Mouse (Mus musculus) megakaryocyte, adult 5-6 weeks (primary cell): ENCODE measurements around the gene Slc35g1. TPM values are rescaled to one million over a fixed set of nuclear protein-coding genes. Genes with fewer than 3 reads are reported as not detected.
"Not testable (repeated sequence)": the region's sequence is repeated elsewhere in the genome, so short reads cannot be mapped to it uniquely, and the experiment has no call there.

ENCODE experiments used
- ATAC-seq: 2 replicates; pipeline ENCODE4 v1.8.0; 2016; ENCODE audit warnings: mild to moderate bottlenecking, inconsistent platforms; ENCODE audit not compliant: poor library complexity, severe bottlenecking
- total RNA-seq, 2 experiments: library from RNA; stranded (forward) in 1 of 2; stranded (reverse) in 1 of 2; fragments of 153-499, 151-499 nt in 1 of 2; fragments of 221-1000, 200-1000 nt in 1 of 2; gene quantifications; 2 replicates each; pipeline versions ENCODE4 v1.2.3 to v1.2.4; 2015 to 2017

The Slc35g1 gene
- total RNA-seq, 2 experiments from 2014 or later: 5.1 to 5.6 TPM

DNA sequence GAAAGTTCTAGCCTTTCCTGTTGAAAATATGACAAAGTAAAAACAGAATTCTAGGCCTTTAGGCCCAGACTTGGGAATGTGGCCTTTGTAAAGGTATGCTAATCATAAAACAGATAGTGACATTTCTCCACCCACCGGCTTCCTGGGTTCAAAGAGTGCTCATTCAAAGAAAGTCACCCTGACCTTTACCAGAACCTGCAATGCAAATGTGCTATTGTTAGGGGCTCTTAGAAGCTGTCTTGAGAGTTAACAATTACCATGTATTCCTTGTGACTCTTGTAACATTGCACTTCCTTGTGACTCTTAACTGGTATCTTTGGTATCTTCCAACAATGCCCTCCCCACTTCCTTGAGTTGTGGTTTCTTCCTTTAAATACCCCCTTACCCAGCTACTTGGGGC is 8.8 kb upstream of the Slc35g1 start:
- ATAC-seq: not testable (repeated sequence)

DNA sequence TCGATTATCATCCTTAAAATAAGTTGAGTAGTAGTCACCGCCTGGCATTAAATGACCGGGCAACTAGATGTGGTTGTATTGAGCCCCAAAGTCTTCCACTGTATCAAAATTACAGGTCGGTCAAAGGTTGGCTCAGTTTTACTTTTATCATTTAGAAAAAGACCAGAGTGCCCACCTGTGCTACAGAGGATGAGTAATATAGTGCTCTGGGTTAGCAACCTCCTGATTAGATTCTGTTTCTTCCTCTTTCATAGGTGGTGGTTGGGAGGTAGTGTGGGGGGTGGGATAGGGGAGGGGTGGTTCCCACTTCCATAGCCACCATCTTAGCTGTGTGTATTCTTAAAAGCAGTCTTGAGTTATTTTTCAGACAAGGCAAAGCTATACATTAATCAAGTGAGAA is 7.9 kb upstream of the Slc35g1 start:
- no peak for ATAC-seq

DNA sequence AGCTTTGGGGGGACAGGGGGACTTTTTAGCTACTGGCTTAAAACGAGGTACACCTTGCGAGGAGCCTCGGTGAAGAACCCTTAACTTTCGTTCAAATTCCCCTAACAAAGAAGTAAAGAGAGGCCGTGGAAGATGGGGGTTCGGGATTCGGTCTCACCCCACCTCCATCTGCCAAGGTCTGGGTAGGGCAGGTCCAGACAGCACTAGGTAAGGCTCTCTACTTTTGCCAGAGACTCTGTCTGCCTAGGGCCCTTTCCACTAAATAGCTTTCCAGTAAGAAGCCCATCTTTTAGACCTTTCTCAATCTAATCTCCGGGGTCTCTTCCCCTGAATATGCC is 822 bp downstream of the Slc35g1 start:
- no peak for ATAC-seq

DNA sequence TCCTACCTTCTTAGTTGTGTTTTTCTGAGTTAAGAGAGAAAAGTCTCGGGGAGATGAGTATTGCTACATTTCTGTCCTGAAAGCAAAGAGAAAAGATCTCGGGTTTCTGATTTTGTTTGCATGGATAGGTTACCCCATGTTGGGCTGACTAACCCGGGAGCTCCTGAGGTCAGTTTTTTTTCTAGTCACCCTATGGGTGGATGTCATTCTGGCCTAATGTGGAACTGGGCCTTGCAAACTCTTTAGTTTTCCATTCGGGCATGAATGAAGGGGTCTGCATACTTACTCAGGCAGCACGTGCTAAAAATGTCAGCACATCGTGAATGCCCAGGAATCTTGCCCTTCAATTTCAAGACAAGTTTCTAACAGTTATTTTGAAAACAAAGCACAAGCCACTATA is 1.2 kb downstream of the Slc35g1 start:
- no peak for ATAC-seq

DNA sequence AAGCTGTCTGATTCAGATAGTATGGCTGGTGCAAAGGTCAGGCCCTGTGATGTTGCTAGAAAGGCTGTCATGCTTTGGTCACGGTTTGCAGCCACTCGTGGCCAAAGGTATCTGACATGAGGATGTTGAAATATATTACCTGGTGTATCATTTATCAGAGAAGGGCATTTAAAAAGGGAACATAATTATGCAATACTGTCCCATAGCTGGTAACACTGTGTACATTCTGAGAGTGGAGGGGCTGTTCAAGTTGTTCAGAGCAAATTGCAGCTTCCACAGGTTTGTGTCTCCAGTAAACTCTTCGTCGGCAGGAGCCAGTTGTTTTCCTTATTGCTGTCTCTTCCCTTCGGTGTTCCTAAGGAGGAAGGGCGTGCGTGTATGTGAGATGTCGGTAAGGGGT is 3.2 kb downstream of the Slc35g1 start:
- ATAC-seq: no peak

DNA sequence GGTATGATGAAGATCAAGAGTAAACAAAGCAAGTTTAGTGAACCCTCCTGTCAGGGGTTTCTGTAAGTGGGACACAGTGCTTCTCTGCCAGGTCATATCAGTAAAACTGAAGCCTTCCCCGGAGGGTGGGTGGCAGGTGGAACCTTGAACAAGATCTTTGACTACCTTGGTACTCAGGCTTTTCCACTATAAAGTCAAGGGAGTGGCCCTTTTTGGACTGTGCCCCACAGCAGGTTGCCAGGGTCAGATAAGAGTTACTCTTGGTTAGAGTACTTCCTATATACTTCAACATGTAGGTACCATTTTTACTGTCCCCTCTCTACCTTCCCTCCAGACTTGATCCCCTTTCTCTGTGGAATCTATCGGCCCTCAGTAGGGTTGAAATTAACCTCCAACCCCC is 5.1 kb downstream of the Slc35g1 start:
- no peak for ATAC-seq

DNA sequence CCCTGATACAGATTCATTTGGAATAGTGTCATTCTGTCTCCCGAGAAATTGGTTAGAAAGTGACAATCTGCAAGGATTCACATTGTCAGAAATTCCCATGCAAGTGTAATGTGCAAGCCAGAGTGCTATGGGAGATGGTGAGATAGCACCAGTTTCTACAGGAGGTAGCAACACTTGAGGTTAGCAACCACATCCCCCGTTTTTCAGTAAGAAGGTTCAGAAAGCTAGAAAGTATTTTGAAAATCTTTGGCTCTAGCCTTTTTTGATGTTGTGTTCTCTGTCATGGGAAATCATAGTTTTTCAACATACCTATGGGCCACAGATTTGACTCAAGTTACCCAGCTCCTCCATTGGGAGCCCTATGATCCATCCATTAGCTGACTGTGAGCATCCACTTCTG is 5.6 kb downstream of the Slc35g1 start:
- no peak for ATAC-seq

DNA sequence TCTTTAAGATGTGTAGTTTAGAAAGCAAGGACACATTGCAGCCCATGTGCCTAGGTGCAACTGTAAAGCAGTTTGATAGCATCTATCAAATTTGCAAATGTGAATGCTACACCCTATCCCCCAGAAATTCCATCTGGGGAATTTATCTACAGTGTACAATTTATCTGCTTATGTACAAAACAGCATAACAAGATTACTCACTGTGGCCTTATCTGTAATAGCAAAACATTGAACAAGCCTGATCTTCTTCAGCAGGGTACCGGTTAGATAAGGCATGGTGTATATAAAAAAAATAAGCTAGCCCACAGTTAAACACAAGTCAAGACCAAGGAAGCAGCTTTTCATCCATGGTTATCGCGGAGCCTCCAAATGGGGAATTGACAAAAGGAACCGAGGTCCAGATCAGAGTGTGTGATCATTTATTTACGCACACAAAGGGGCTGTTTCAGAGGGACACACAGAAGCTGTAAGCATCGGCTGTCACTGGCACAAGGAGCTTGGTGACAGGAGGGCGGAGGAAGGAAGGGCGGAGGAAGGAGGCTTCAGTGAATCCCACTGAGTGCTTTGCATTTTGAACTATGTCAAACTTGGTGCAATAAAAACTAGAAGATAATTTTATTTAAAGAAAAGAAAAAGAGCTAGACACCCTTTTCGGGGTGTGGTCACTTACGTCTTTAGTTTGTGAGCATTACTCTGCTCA is 14.7 kb downstream of the Slc35g1 start:
- ATAC-seq: no peak

DNA sequence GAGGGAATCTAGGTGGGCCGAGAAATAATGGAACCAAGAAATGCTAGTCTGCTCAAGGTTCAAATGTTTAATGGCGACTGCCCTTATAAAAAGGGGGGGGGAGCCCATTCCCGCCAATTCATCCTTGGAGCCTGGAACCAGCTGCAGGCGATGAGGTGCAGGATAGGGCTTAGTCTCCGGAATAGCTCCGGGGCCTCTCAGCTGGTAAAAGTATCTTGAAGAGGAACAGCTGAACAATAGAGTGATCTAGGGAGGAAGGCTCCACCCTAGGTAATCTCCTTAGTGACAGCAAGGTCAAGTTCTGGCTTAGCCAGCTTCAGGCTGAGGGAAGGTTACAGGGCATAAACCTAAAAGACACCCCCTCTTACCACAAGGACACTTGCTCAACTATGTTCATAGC is 18.1 kb downstream of the Slc35g1 start:
- ATAC-seq: no peak

DNA sequence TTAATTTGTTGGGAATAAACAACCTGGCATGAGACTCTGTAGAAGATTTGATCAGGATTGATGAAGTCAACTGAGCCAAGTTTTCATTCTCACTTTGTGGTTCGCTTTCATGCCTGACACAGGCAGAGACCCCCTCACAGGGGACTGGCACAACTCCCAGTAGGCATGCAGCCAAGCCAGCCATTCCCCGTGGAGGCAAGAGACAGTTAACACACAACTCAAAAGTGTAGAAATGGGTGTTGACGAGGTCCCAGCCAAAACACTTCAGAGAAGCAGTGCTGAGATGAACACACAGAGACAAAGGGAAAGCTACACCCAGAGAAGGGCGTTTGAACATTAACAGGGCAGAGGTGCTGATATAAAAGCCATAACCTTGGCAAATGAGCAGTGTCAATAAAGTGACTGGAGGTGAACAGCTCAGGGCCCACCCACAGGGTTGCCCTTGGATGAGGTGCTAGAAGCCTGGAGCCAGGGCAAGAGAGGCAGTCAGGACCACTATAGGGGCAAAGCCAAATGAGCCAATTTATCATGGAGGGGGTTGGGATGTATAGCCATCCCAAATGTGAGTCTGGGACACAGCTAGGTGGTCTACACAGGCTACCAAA is 23.1 kb downstream of the Slc35g1 start:
- ATAC-seq: no peak

DNA sequence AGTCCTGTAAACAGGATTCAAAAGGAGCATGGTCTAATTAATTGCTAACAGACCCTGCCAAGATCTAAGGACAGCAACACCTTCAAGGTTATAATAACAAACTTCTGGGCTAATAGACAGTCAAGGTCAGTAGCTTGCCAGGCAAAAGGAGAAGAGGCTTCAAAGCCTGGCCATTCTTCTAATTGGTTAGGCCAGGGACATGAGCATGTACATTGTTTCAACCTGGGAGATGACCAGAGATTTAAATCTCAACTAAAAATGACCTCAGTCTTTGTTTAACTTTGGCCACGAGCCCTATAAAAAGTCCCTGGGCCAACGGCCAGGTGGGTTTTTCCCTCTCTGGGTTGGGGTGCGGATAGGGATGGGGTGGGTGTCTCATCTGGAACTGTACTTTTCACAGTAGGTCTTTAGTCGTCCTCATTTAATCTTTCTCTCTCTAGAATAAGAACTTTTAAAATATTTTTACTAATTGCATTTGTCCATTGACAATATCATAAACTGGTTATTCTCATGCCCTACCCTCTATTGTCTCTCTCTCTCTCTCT is 25.0 kb downstream of the Slc35g1 start:
- ATAC-seq: no peak

DNA sequence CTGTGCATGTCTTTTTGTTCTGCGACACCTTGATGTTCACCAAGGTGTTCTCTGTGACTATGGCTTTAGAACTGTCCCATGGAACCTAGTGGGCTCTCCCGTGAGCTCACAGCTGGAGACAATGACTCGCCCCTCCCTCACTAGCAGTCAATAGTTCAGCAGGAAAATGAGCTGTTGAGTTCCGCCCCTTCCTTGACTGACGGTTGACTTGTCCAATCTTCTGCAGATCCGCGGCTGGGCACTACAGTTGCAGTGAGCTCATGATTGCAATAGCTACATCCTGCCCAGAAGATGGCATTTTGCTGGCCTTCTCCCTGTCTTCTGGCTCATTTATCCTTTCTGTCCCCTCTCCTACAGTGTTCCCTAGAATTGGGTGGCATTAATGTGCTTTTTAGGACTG is 25.7 kb downstream of the Slc35g1 start:
- ATAC-seq: no peak

DNA sequence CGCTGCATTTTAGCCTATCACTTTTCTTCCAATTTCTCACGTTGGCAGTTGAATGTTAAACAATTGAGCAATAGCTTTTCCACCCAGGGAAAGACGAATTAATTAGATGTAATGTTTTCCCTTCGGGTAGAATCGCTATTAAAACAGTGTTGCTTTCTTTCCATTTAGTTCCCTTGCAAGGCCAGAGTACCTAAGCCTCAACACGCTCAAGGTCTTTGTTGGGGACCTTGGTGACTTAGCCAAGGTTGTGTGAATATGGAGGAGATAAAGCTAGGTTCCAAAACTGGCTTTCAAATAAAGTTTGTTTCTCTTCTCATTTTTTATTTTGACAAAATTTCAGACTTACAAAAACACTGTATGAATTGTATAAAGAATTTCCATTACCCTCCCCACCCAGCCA is 27.1 kb downstream of the Slc35g1 start:
- no peak for ATAC-seq

DNA sequence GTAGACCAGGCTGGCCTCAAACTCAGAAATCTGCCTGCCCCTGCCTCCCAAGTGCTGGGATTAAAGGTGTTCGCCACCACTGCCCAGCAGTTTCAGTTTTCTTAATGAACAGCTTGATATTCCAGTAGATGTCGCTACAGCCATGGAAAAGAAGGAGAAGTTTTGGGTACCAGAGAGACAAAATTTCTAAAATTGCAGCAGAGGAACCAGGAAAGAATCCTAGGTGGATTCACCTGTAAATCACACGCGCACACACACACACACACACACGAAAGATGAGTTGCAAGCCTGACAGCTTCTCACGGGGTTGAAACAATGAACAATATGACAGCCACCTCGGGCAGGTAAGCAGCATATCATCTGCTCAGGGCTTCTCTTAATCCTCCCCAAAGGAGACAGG is 28.1 kb downstream of the Slc35g1 start:
- ATAC-seq: no peak

DNA sequence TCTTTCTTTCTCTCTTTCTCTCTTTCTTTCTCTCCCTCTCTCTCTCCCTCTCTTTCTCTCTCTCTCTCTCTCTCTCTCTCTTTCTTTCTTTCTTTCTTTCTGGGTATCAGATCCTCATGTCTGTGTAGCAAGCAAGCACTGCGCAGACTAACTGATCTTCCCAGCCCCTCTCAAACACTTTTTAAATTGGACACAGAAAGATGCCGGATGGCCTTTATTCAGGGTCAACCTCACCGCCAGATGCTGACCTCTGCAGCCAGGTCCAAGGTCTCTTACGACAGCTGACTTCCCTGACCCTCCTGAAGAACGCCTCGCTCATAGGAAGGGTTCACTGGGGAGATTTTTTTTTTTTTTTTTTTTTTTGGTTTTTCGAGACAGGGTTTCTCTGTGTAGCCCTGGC is 28.8 kb downstream of the Slc35g1 start:
- no peak for ATAC-seq

DNA sequence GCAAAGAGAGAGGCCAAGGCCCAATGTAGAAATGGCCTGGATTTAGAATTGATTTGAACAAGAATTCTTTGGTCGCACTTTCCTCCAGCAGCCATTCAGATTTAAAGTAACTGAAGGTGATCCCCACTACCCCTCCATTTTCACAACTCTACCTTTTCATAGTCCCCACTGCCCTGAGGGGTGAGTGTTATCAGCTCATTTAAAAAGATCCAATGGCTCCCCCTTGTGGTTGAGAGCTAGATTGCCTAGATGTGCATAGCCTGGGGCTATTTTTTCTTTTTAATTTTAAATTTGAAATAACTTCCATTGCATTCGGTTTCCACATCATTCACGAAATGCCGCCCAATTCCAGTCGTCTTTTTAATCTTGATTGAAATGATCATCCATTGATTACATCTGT is 33.5 kb downstream of the Slc35g1 start:
- ATAC-seq: 0 out of 2 replicates have a peak, but pooled peaks have one; percentile 47

DNA sequence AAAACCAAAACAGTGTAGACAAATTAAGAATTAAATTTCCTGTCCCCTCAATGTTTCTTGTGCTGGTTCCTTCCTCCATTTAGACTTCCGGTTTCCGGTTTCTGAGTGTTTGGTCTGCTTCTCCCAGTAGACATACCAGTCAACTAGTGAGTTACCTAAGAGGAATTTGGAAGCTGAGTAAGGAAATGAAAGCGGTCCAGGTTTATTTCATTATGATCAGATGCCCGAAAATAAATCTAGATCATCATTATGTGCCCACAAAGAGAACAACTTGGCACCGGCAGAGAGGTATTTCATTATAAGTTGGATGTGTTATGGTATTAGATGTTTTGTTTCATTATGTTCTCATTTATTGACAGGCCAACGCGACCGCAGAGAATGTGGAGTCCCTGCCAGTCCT is 34.7 kb downstream of the Slc35g1 start:
- no peak for ATAC-seq

DNA sequence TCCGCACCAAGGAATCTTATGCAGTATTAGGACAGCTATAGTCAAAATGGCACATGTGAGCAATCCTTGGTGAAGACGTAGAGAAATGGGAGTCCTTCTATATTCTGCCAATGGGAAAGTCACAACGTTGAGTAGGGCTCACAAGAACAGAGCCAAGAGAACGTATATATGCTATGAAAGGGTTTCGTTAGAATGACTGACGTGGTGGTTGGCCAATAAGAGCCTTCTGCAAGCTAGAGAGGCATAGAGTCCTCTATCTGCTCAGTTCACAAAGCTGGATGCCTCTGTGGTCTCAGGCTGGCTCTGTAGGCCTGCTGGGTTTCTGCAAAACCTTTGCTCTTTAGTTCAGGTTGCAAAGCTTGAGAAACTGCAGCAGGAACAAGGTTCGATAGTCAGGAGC is 35.5 kb downstream of the Slc35g1 start:
- ATAC-seq: no peak

DNA sequence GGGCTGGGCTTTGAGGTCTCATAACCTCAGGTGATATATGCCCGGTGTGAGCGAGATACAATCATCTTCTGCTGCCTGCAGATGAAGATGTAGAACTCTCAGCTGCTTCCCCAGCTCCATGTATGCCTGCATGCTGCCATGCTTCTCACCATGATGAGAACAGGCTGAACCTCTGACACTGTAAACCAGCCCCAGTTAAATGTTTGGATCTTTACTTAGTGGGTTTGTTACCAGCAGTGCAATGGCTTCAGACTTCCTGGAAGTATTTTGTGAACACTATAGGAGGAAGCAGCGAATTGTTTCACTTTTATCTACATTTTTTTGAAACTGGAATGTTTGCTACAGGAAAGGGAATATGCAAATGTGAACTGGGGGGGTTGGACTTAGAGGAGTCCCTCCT is 36.2 kb downstream of the Slc35g1 start:
- ATAC-seq: no peak

DNA sequence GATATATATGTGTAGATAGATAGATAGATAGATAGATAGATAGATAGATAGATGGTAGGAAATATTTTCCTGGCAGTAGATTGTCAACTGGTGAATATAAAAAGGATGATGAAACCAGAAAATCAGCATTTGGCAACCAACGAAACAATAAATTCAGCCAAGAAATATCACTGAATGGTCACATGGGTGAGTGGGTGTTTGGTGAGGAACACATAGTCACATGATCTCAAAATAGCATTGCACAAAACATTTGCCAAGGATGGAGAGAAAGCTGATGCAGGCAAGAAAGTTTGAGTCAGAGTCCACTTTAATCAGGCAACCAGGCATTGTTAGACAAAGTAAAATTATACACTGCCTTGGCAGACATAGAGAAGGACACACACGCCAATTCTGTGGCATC is 37.6 kb downstream of the Slc35g1 start:
- no peak for ATAC-seq

DNA sequence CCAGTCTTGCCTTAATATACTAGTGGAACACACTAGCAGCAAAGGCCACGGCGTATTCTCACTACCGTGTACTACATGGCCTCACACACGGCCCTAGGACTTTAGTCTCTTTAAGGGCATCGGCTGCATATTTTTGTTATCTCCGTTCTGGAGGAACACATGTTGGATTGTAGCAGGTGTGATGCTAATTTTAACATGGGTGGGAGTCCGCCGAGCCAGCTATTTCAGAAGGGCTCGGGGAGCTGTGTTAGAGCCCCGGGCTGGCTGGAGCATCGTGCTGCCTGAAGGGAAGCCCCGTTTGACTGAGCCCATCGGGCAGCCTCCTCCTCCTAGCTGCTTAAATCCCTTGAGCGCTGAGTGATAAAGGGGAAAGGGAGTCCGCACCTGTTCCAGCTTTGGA is 39.4 kb downstream of the Slc35g1 start:
- ATAC-seq: no peak

DNA sequence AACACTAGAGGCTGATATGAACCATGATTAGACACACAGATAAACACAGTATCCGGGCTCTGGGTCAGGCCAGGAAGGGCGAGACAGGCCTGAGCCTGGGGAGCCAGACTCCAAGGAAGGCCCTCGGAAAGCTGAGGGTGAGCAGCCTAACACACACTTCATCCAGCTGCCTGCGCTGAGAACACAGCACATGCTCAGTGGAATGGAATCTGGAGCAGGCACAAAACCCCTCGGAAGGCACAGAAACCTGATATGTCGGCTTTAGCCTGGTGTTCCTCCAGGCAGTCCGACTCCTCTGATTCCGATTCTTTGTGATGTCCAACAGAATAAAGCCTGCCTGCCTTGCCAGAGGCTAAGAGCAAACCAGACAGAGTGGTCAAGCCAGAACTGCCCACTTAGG is 46.1 kb downstream of the Slc35g1 start:
- no peak for ATAC-seq

DNA sequence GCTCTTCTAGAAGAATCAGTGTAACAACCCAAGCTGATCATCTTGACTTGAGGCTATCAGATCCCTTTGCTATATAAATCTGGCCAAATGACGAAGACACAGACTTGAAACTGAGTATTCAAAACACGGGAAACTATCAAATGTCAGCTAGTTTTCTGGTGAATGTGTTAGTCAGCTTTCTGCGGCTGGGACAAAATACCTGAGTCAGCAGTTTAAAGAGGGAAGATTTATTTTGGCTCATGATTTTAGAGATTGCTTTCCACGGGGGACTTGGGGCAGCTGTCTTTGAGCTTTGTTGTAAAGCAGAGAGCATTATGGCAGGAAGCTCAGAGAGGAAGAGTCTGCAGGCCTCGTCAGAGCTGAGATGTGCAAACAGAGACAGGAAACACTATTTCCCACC is 50.0 kb downstream of the Slc35g1 start:
- no peak for ATAC-seq
